Mouse (Mus musculus): ENCODE data around the gene Tsx.

DNA sequence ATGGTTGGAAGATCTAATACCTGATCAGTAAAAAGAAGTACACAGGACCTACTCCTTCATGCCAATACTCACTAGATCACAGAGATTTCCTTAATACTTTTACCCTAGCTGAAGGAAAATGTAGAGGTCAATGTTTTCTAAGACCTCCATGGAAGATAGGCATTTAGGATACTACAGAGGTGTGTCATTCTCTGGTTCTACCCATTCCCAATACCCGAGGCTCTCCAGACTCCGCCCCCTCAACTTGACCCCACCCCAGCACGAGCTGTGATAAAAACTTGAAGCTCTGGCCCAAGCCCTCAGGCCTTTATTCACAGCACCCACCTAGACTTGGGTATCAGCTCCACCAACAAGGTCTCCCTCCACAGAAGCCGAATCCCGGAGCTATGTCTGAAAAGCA lies at the start of gene Tsx:
- TF ChIP-seq CTCF (IDR thresholded peaks at IDR 0.05; ENCODE audit: low read depth), result no peak
- no peak for TF ChIP-seq EP300 (IDR thresholded peaks at IDR 0.05; ENCODE audit: low read depth)
